In the genomic region with DNA sequence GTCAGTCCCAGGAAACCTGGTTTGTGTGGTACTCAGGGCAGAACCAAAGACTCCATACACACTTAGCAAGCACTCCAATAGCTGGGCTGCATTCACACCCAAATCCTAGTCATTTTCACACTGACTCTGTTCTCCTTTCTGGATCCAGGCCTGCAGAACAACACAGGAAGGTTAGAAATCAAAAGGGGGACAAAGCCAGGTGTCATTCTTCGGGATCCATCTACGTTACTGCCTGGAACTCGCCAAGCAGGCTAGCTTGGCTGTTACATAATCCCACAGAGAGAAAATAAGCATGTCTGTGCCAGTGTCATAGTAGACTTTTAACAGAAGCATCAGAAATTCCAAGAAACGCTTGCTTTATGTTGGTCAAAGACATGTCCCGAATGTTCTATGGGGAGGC, we compare ENCODE assay signal across 15 mouse cellular contexts.
A peak's percentile ranks its signal among the peaks of the same experiment; 100 is the strongest.
DNase-seq lines count a peak whose midpoint lies in the region; ATAC-seq and TF ChIP-seq lines count a peak whose summit lies in the region.
"Had no signal": no experiment of that assay in that cellular context is flagged by ENCODE, and none has a peak within 500 bp of the region (broad histone marks: within the 10 kb centered on the region; RNA-seq: fewer than 3 reads in every experiment).

No protein-coding gene starts in this region.

- 37% methylated on average over 5 of the region's 5 CpGs for WGBS in cerebellum, adult 2 months
- 93% methylated on average over 5 of the region's 5 CpGs for WGBS in forebrain, embryonic 15.5 days

- H3K4me1 ChIP-seq in cerebellum, adult 2 months (ENCODE audit: control insufficient read depth, insufficient read depth, low read length), result peaks cover 25% of the 10 kb centered on the region
- H3K4me1 ChIP-seq in forebrain, embryonic 15.5 days, result no peaks in the 10 kb centered on the region
- H3K4me1 ChIP-seq: embryonic facial prominence, embryonic 10.5 days; embryonic facial prominence, embryonic 12.5 days; forebrain, embryonic 13.5 days had no signal

- no peak overlapping the region for H3K4me3 ChIP-seq in cerebellum, adult 2 months (replicated peaks; ENCODE audit: insufficient read depth, low read depth, low read length)
- no peak overlapping the region for H3K4me3 ChIP-seq in left cerebral cortex, adult 2 months
- H3K4me3 ChIP-seq in forebrain, embryonic 15.5 days, result no peak overlapping the region
- H3K4me3 ChIP-seq: embryonic facial prominence, embryonic 10.5 days; embryonic facial prominence, embryonic 12.5 days; forebrain, embryonic 13.5 days had no signal

- no peaks in the 10 kb centered on the region for H3K36me3 ChIP-seq in forebrain, embryonic 15.5 days
- H3K36me3 ChIP-seq: embryonic facial prominence, embryonic 10.5 days; embryonic facial prominence, embryonic 12.5 days had no signal

- H3K27ac ChIP-seq in cerebellum, adult 2 months (ENCODE audit: insufficient read depth, low read length), result peak overlapping the region; percentile 34; the same call in 1 of the 2 replicates
- H3K27ac ChIP-seq in left cerebral cortex, adult 2 months, result peak overlapping the region; percentile 19; the same call in 1 of the 2 replicates
- no peak overlapping the region for H3K27ac ChIP-seq in forebrain, embryonic 15.5 days (replicated peaks)
- H3K27ac ChIP-seq: embryonic facial prominence, embryonic 10.5 days; embryonic facial prominence, embryonic 12.5 days; forebrain, embryonic 13.5 days had no signal

- no peak overlapping the region for H3K4me2 ChIP-seq in forebrain, embryonic 15.5 days (replicated peaks)
- H3K4me2 ChIP-seq: embryonic facial prominence, embryonic 12.5 days; forebrain, embryonic 13.5 days had no signal

- H3K9ac ChIP-seq in forebrain, embryonic 15.5 days (replicated peaks), result no peak overlapping the region
- H3K9ac ChIP-seq: embryonic facial prominence, embryonic 12.5 days; forebrain, embryonic 13.5 days had no signal

- DNase-seq in cerebellum, adult 2 months, result peak; percentile 40 to 56
- DNase-seq in cerebellum, adult 9-11 months, result peak; percentile 45
- DNase-seq in cerebellum, adult 11-12 months, result no peak
- no peak for DNase-seq in left cerebral cortex, adult 2 months (ENCODE audit: extremely low spot score in 1 of 2, low spot score in 2 of 2)
- DNase-seq in left cerebral cortex, postnatal 14 days (ENCODE audit: low spot score in 2 of 2), result no peak
- DNase-seq: adrenal gland, adult 2 months; adrenal gland, postnatal 10 days; adrenal gland, postnatal 25 days; cerebellum, adult 8-10 months had no signal

- H3K27me3 ChIP-seq in cerebellum, adult 2 months (ENCODE audit: control insufficient read depth, insufficient read depth, low read length), result no peaks in the 10 kb centered on the region
- no peaks in the 10 kb centered on the region for H3K27me3 ChIP-seq in forebrain, embryonic 15.5 days
- H3K27me3 ChIP-seq: embryonic facial prominence, embryonic 12.5 days; forebrain, embryonic 13.5 days had no signal

- intact Hi-C loops in left cerebral cortex, adult 2 months (cut with DNase I), result loop anchor here (10.0 kb wide), 1 partner anchor 231 kb away; no protein-coding TSS in a partner anchor
- intact Hi-C loops in left cerebral cortex, postnatal 14 days (cut with DNase I), result loop anchor here (10.0 kb wide), 1 partner anchor 431 kb away; a partner anchor contains a TSS

- ATAC-seq in cerebellum, adult (ENCODE audit: insufficient number of reproducible peaks, low FRiP score, low TSS enrichment), result no peak
- ATAC-seq in forebrain, embryonic 15.5 days (replicated peaks), result no peak
- ATAC-seq: forebrain, embryonic 13.5 days; forebrain, embryonic 16.5 days had no signal

- no peaks in the 10 kb centered on the region for H3K9me3 ChIP-seq in forebrain, embryonic 15.5 days
- H3K9me3 ChIP-seq: embryonic facial prominence, embryonic 10.5 days; embryonic facial prominence, embryonic 12.5 days; forebrain, embryonic 13.5 days had no signal

- no peak for TF ChIP-seq CTCF in cerebellum, adult 2 months (IDR thresholded peaks at IDR 0.05; ENCODE audit: borderline replicate concordance, insufficient read depth, low read depth, low read length)
- no peak for TF ChIP-seq CTCF in left cerebral cortex, adult 2 months (IDR thresholded peaks at IDR 0.05)

- no peak for TF ChIP-seq POLR2A in cerebellum, adult 2 months (IDR thresholded peaks at IDR 0.05; ENCODE audit: borderline replicate concordance, insufficient read depth, low read length)

Comparison
In these comparisons a context has a peak if more than half of its experiments do, and no peak if none do; other contexts are left out.
1. DNase-seq: peak in cerebellum, adult 2 months (2 of 2) and cerebellum, adult 9-11 months (single experiment); none in cerebellum, adult 11-12 months (single experiment), left cerebral cortex, adult 2 months (0 of 2) and left cerebral cortex, postnatal 14 days (0 of 2).